28 mouse cellular contexts compared by ENCODE assay signal in the genomic region with DNA sequence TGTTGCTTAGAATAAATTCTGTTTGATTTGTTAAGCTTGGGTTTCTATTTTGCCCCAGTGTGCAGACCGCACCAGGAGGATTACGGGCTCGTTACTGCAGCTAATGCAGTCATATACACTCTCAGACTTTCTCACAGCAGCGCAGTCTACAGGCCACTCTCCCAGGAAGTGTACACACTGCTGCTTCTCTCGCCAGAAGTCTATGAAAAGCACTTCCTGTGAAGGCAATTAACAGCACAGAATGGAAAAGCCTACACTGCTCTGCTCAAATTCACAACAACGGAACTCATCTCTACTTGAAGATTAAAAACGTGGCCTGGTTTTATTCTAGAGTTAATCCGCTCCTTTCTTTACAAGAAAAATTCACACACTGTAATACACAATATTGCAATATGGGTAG.
"Had no signal": no experiment of that assay in that cellular context is flagged by ENCODE, and none has a peak within 500 bp of the region (broad histone marks: within the 10 kb centered on the region; RNA-seq: fewer than 3 reads in every experiment).

No protein-coding gene starts in this region.

- H3K4me3 ChIP-seq: embryonic facial prominence, embryonic 10.5 days; embryonic facial prominence, embryonic 12.5 days; embryonic facial prominence, embryonic 13.5 days; embryonic facial prominence, embryonic 15.5 days; erythroblast, embryonic 14.5 days; forebrain, embryonic 10.5 days; forebrain, embryonic 12.5 days; forebrain, embryonic 13.5 days; forebrain, embryonic 15.5 days; gastrocnemius, adult 2 months; heart, adult 2 months had no signal

- H3K27me3 ChIP-seq: embryonic facial prominence, embryonic 12.5 days; embryonic facial prominence, embryonic 13.5 days; embryonic facial prominence, embryonic 15.5 days; forebrain, embryonic 12.5 days; forebrain, embryonic 13.5 days; forebrain, embryonic 15.5 days had no signal

- DNase-seq: cerebellum, adult 8-10 months; cerebellum, adult 9-10 months; cerebellum, adult 9-11 months; cerebellum, postnatal 10 days; cerebellum, postnatal 14 days; cerebellum, postnatal 25 days; cerebellum, postnatal 36 days; embryo, embryonic 11 days; forebrain, postnatal 0 days; gastrocnemius, adult 2 months; gastrocnemius, postnatal 10 days; gastrocnemius, postnatal 14 days; gastrocnemius, postnatal 25 days; gastrocnemius, postnatal 36 days; heart, adult 11 months; heart, adult 18-20 months; heart, adult 2 months had no signal

- ATAC-seq: forebrain, embryonic 13.5 days; forebrain, embryonic 14.5 days; forebrain, embryonic 15.5 days; forebrain, embryonic 16.5 days had no signal

- H3K36me3 ChIP-seq: embryonic facial prominence, embryonic 10.5 days; embryonic facial prominence, embryonic 12.5 days; embryonic facial prominence, embryonic 13.5 days; embryonic facial prominence, embryonic 15.5 days; forebrain, embryonic 12.5 days; forebrain, embryonic 15.5 days had no signal

- H3K27ac ChIP-seq: embryonic facial prominence, embryonic 10.5 days; embryonic facial prominence, embryonic 12.5 days; embryonic facial prominence, embryonic 13.5 days; embryonic facial prominence, embryonic 15.5 days; forebrain, embryonic 10.5 days; forebrain, embryonic 12.5 days; forebrain, embryonic 13.5 days; forebrain, embryonic 15.5 days; gastrocnemius, adult 2 months; heart, adult 2 months had no signal

- H3K4me1 ChIP-seq: embryonic facial prominence, embryonic 10.5 days; embryonic facial prominence, embryonic 12.5 days; embryonic facial prominence, embryonic 13.5 days; embryonic facial prominence, embryonic 15.5 days; forebrain, embryonic 10.5 days; forebrain, embryonic 12.5 days; forebrain, embryonic 13.5 days had no signal

- H3K9me3 ChIP-seq: embryonic facial prominence, embryonic 10.5 days; embryonic facial prominence, embryonic 12.5 days; embryonic facial prominence, embryonic 13.5 days; embryonic facial prominence, embryonic 15.5 days; forebrain, embryonic 10.5 days; forebrain, embryonic 12.5 days; forebrain, embryonic 13.5 days; forebrain, embryonic 15.5 days had no signal

- H3K4me2 ChIP-seq: embryonic facial prominence, embryonic 12.5 days; embryonic facial prominence, embryonic 13.5 days; embryonic facial prominence, embryonic 15.5 days; forebrain, embryonic 12.5 days; forebrain, embryonic 13.5 days; forebrain, embryonic 15.5 days had no signal

- H3K9ac ChIP-seq: embryonic facial prominence, embryonic 12.5 days; embryonic facial prominence, embryonic 13.5 days; embryonic facial prominence, embryonic 15.5 days; forebrain, embryonic 12.5 days; forebrain, embryonic 13.5 days; forebrain, embryonic 15.5 days; forebrain, postnatal 0 days had no signal
